ENCODE assay signal across 9 mouse cellular contexts in genomic region chr7:4900523-4900851, GRCm38 (mm10). TPM values are rescaled to one million over a fixed set of nuclear protein-coding genes. Genes with fewer than 3 reads are reported as not detected.
DNase-seq lines count a peak whose midpoint lies in the region; ATAC-seq and TF ChIP-seq lines count a peak whose summit lies in the region.
"Had no signal": no experiment of that assay in that cellular context is flagged by ENCODE, and none has a peak within 500 bp of the region (broad histone marks: within the 10 kb centered on the region; RNA-seq: fewer than 3 reads in every experiment).

No protein-coding gene starts in this region.

- in situ Hi-C loops in ES-E14 (cut with MboI; ENCODE audit: low sequenced_read_pairs in 2 of 2, unreplicated experiment in 2 of 2): no loop called here

- no peak for ATAC-seq in heart, embryonic 15.5 days (replicated peaks; ENCODE audit: insufficient number of reproducible peaks, insufficient read depth, low FRiP score, low read depth)
- ATAC-seq in hindbrain, embryonic 13.5 days (ENCODE audit: low FRiP score): no peak
- ATAC-seq in midbrain, embryonic 11.5 days (ENCODE audit: low FRiP score): no peak

- H3K4me1 ChIP-seq in heart, embryonic 15.5 days (replicated peaks): peaks cover 13% of the 10 kb centered on the region
- H3K4me1 ChIP-seq in ES-E14 (ENCODE audit: control insufficient read depth in 2 of 2, insufficient read depth in 2 of 2, low read length in 2 of 2, poor library complexity in 1 of 2): peaks cover 6 to 27% of the 10 kb centered on the region in 2 experiments; a peak in 3 of 4 replicates
- peaks cover 21% of the 10 kb centered on the region for H3K4me1 ChIP-seq in hindbrain, embryonic 13.5 days (replicated peaks)
- H3K4me1 ChIP-seq in midbrain, embryonic 11.5 days (ENCODE audit: control insufficient read depth, insufficient read depth, low read length): peaks cover 3% of the 10 kb centered on the region; the same call in 1 of the 2 replicates

- DNase-seq in heart, postnatal 36 days: no peak
- DNase-seq in ES-E14 (ENCODE audit: low read depth, low spot score): no peak
- peak; percentile 79 for DNase-seq in midbrain, embryonic 11.5 days (ENCODE audit: low spot score, missing footprints)
- DNase-seq in adrenal gland, adult 2 months: no peak
- DNase-seq in left cerebral cortex, adult 8-10 months (ENCODE audit: low spot score in 2 of 2): no peak
- DNase-seq in urinary bladder, adult 18-20 months (ENCODE audit: low spot score in 2 of 2): no peak

- intact Hi-C loops in heart, postnatal 36 days (cut with DNase I): no loop called here

- 0 out of 2 replicates have a peak overlapping the region, but pooled peaks have one; percentile 33 for H3K9ac ChIP-seq in heart, embryonic 15.5 days
- H3K9ac ChIP-seq in ES-E14 (ENCODE audit: insufficient read depth, low read depth, low read length, poor library complexity, severe bottlenecking): peak overlapping the region; percentile 28; the same call in 1 of the 2 replicates
- H3K9ac ChIP-seq in hindbrain, embryonic 13.5 days: no peak overlapping the region
- H3K9ac ChIP-seq in midbrain, embryonic 11.5 days (ENCODE audit: low read length): no peak overlapping the region

- H3K27me3 ChIP-seq in heart, embryonic 15.5 days: no peaks in the 10 kb centered on the region
- peaks cover 18% of the 10 kb centered on the region for H3K27me3 ChIP-seq in hindbrain, embryonic 13.5 days
- H3K27me3 ChIP-seq in midbrain, embryonic 11.5 days (ENCODE audit: control insufficient read depth, insufficient read depth, low read length): peaks cover 6% of the 10 kb centered on the region
- H3K27me3 ChIP-seq: CH12.LX had no signal

- peak overlapping the region; percentile 43 for H3K4me3 ChIP-seq in heart, embryonic 15.5 days
- peak overlapping the region; percentile 8 to 59; a peak in 2 of 4 replicates for H3K4me3 ChIP-seq in ES-E14 (ENCODE audit: insufficient read depth in 1 of 2, low read depth in 1 of 2, low read length in 2 of 2, poor library complexity in 1 of 2, severe bottlenecking in 1 of 2)
- H3K4me3 ChIP-seq in hindbrain, embryonic 13.5 days: no peak overlapping the region
- H3K4me3 ChIP-seq in midbrain, embryonic 11.5 days (ENCODE audit: low read depth, low read length): no peak overlapping the region

- no peaks in the 10 kb centered on the region for H3K36me3 ChIP-seq in heart, embryonic 15.5 days
- 0 out of 2 replicates have a peak, but pooled peaks cover 3% of the 10 kb centered on the region for H3K36me3 ChIP-seq in ES-E14 (ENCODE audit: control insufficient read depth, insufficient read depth, low read length, poor library complexity, severe bottlenecking)
- no peaks in the 10 kb centered on the region for H3K36me3 ChIP-seq in hindbrain, embryonic 13.5 days
- H3K36me3 ChIP-seq in midbrain, embryonic 11.5 days (ENCODE audit: control insufficient read depth, insufficient read depth, low read length): no peaks in the 10 kb centered on the region

- no peaks in the 10 kb centered on the region for H3K9me3 ChIP-seq in heart, embryonic 15.5 days (replicated peaks)
- no peaks in the 10 kb centered on the region for H3K9me3 ChIP-seq in ES-E14 (ENCODE audit: control insufficient read depth, insufficient read depth, low read depth, low read length)
- no peaks in the 10 kb centered on the region for H3K9me3 ChIP-seq in hindbrain, embryonic 13.5 days
- no peaks in the 10 kb centered on the region for H3K9me3 ChIP-seq in midbrain, embryonic 11.5 days (ENCODE audit: control insufficient read depth, low read length)

- 17% methylated on average over 11 of the region's 11 CpGs for WGBS in heart, embryonic 15.5 days
- 34% methylated on average over 10 of the region's 11 CpGs for WGBS in hindbrain, embryonic 13.5 days
- WGBS in midbrain, embryonic 11.5 days: 20% methylated on average over 10 of the region's 11 CpGs

- peak overlapping the region; percentile 79 for H3K27ac ChIP-seq in heart, embryonic 15.5 days
- peak overlapping the region; percentile 80; the same call in 1 of the 2 replicates for H3K27ac ChIP-seq in ES-E14 (ENCODE audit: insufficient read depth, low read depth, low read length, poor library complexity, severe bottlenecking)
- H3K27ac ChIP-seq in hindbrain, embryonic 13.5 days: no peak overlapping the region
- H3K27ac ChIP-seq in midbrain, embryonic 11.5 days (ENCODE audit: low read depth, low read length): no peak overlapping the region

- H3K4me2 ChIP-seq in heart, embryonic 15.5 days: peak overlapping the region; percentile 69
- H3K4me2 ChIP-seq in hindbrain, embryonic 13.5 days: peak overlapping the region; percentile 51
- H3K4me2 ChIP-seq in midbrain, embryonic 11.5 days: peak overlapping the region; percentile 12; the same call in 1 of the 2 replicates

TF ChIP-seq in ES-E14, 5 proteins besides CTCF, POLR2A, EP300 and RAD21:
- TF ChIP-seq MAFK (IDR thresholded peaks at IDR 0.05; ENCODE audit: insufficient read depth, low read depth, low read length) (no peak), HCFC1 (IDR thresholded peaks at IDR 0.05; ENCODE audit: borderline replicate concordance, insufficient read depth, low read length) (no peak), ZNF384 (IDR thresholded peaks at IDR 0.05; ENCODE audit: low read depth, low read length) (no peak), CHD2 (IDR thresholded peaks at IDR 0.05; ENCODE audit: low read depth, low read length) (no peak), ZC3H11A (IDR thresholded peaks at IDR 0.05; ENCODE audit: borderline replicate concordance, low read depth, low read length) (no peak)

RNA-seq across cellular contexts. Expression of gene Gm36210, which starts 5.8 kb away (rescaled TPM):
- polyA plus RNA-seq in heart, embryonic 15.5 days (2015; fragmentation: Nextera tagmentation; extraction: Ambion mirVana): not detected in 2 replicates
- not detected for total RNA-seq in heart, postnatal 36 days (2021)
- 1.6 and 2.2 TPM in 2 replicates for total RNA-seq in ES-E14 (2012; rRNA removed)
- 0.26 and 0.45 TPM in 2 replicates for polyA plus RNA-seq in hindbrain, embryonic 13.5 days (2015; fragmentation: Nextera tagmentation; extraction: Ambion mirVana)
- polyA plus RNA-seq in midbrain, embryonic 11.5 days (2014; fragmentation: Nextera tagmentation; extraction: Ambion mirVana): 0.12 TPM in 1 of 2 replicates, not detected in the other
- under 1 TPM; 0.23 to 0.45 TPM for total RNA-seq in adrenal gland, adult 2 months (2021)
- polyA plus RNA-seq in adrenal gland, adult 2 months (2012; rRNA removed): 0.27 TPM in 1 of 2 replicates, not detected in the other
- under 1 TPM in 3 of 4 experiments, not detected in 1; 0.48 to 0.65 (median 0.51) TPM for total RNA-seq in left cerebral cortex, adult 8-10 months (2022)
- total RNA-seq: CH12.LX had no signal

RNA-seq across cellular contexts. Expression of gene Zfp628, which starts 14.5 kb away (rescaled TPM):
- 2.1 and 3.0 TPM in 2 replicates for polyA plus RNA-seq in heart, embryonic 15.5 days (2015; fragmentation: Nextera tagmentation; extraction: Ambion mirVana)
- total RNA-seq in heart, postnatal 36 days (2021): 1 to 10 TPM; 7.2 to 9.2 TPM
- total RNA-seq in ES-E14 (2012; rRNA removed): 4.0 and 4.3 TPM in 2 replicates
- polyA plus RNA-seq in hindbrain, embryonic 13.5 days (2015; fragmentation: Nextera tagmentation; extraction: Ambion mirVana): 3.6 and 4.9 TPM in 2 replicates
- polyA plus RNA-seq in midbrain, embryonic 11.5 days (2014; fragmentation: Nextera tagmentation; extraction: Ambion mirVana): 3.5 and 3.8 TPM in 2 replicates
- 10 to 100 TPM; 15.1 to 19.2 TPM for total RNA-seq in adrenal gland, adult 2 months (2021)
- polyA plus RNA-seq in adrenal gland, adult 2 months (2012; rRNA removed): 35.6 and 41.3 TPM in 2 replicates
- total RNA-seq in left cerebral cortex, adult 8-10 months (2022): 10 to 100 TPM; 14.7 to 16.8 (median 15.5) TPM

RNA-seq across cellular contexts. Expression of gene Nat14, which starts 21.3 kb away (rescaled TPM):
- 4.2 and 5.3 TPM in 2 replicates for polyA plus RNA-seq in heart, embryonic 15.5 days (2015; fragmentation: Nextera tagmentation; extraction: Ambion mirVana)
- 1 to 10 TPM; 4.3 to 5.1 TPM for total RNA-seq in heart, postnatal 36 days (2021)
- 1.2 and 1.7 TPM in 2 replicates for total RNA-seq in ES-E14 (2012; rRNA removed)
- 25.4 and 27.7 TPM in 2 replicates for polyA plus RNA-seq in hindbrain, embryonic 13.5 days (2015; fragmentation: Nextera tagmentation; extraction: Ambion mirVana)
- polyA plus RNA-seq in midbrain, embryonic 11.5 days (2014; fragmentation: Nextera tagmentation; extraction: Ambion mirVana): 8.0 and 10.4 TPM in 2 replicates
- total RNA-seq in adrenal gland, adult 2 months (2021): 1 to 10 TPM; 8.4 to 9.2 TPM
- 11.4 and 20.0 TPM in 2 replicates for polyA plus RNA-seq in adrenal gland, adult 2 months (2012; rRNA removed)
- 100 to 1,000 TPM in 1 of 4 experiments, 10 to 100 TPM in 3; 94.7 to 100 (median 95.8) TPM for total RNA-seq in left cerebral cortex, adult 8-10 months (2022)

RNA-seq across cellular contexts. Expression of gene Isoc2a, which starts 23.5 kb away (rescaled TPM):
- polyA plus RNA-seq in heart, embryonic 15.5 days (2015; fragmentation: Nextera tagmentation; extraction: Ambion mirVana): 1.3 and 1.6 TPM in 2 replicates
- 10 to 100 TPM; 45.4 to 48.8 TPM for total RNA-seq in heart, postnatal 36 days (2021)
- total RNA-seq in ES-E14 (2012; rRNA removed): 13.0 and 16.1 TPM in 2 replicates
- polyA plus RNA-seq in hindbrain, embryonic 13.5 days (2015; fragmentation: Nextera tagmentation; extraction: Ambion mirVana): 0.75 and 0.78 TPM in 2 replicates
- polyA plus RNA-seq in midbrain, embryonic 11.5 days (2014; fragmentation: Nextera tagmentation; extraction: Ambion mirVana): 0.63 and 0.78 TPM in 2 replicates
- 10 to 100 TPM; 35.5 to 43.4 TPM for total RNA-seq in adrenal gland, adult 2 months (2021)
- polyA plus RNA-seq in adrenal gland, adult 2 months (2012; rRNA removed): 43.5 and 45.6 TPM in 2 replicates
- 10 to 100 TPM; 16.1 to 17.7 (median 17.1) TPM for total RNA-seq in left cerebral cortex, adult 8-10 months (2022)

RNA-seq across cellular contexts. Expression of gene Ssc5d, which starts 25.1 kb away (rescaled TPM):
- 2.6 and 3.3 TPM in 2 replicates for polyA plus RNA-seq in heart, embryonic 15.5 days (2015; fragmentation: Nextera tagmentation; extraction: Ambion mirVana)
- total RNA-seq in heart, postnatal 36 days (2021): 1 to 10 TPM; 3.9 to 4.1 TPM
- total RNA-seq in ES-E14 (2012; rRNA removed): 0.94 and 1.3 TPM in 2 replicates
- 0.73 and 1.3 TPM in 2 replicates for polyA plus RNA-seq in hindbrain, embryonic 13.5 days (2015; fragmentation: Nextera tagmentation; extraction: Ambion mirVana)
- 1.0 and 1.6 TPM in 2 replicates for polyA plus RNA-seq in midbrain, embryonic 11.5 days (2014; fragmentation: Nextera tagmentation; extraction: Ambion mirVana)
- 1 to 10 TPM; 2.2 to 2.3 TPM for total RNA-seq in adrenal gland, adult 2 months (2021)
- polyA plus RNA-seq in adrenal gland, adult 2 months (2012; rRNA removed): 2.9 and 3.1 TPM in 2 replicates
- total RNA-seq in left cerebral cortex, adult 8-10 months (2022): 1 to 10 TPM; 2.1 to 3.5 (median 2.6) TPM

Comparison
In these comparisons a context has a peak if more than half of its experiments do, and no peak if none do; other contexts are left out.
1. H3K27ac ChIP-seq: peak in heart, embryonic 15.5 days (single experiment) and ES-E14 (single experiment); none in hindbrain, embryonic 13.5 days (single experiment) and midbrain, embryonic 11.5 days (single experiment).
2. H3K4me2 ChIP-seq: peak in every context shown above with its lines; median percentile 69 in heart, embryonic 15.5 days; 51 in hindbrain, embryonic 13.5 days; 12 in midbrain, embryonic 11.5 days.
3. H3K4me3 ChIP-seq: peak in heart, embryonic 15.5 days (single experiment) and ES-E14 (2 of 2); none in hindbrain, embryonic 13.5 days (single experiment) and midbrain, embryonic 11.5 days (single experiment).
4. H3K9ac ChIP-seq: peak in heart, embryonic 15.5 days (single experiment) and ES-E14 (single experiment); none in hindbrain, embryonic 13.5 days (single experiment) and midbrain, embryonic 11.5 days (single experiment).
5. RNA of gene Nat14, which starts 21.3 kb away (total RNA-seq): 94.7 to 100 TPM in left cerebral cortex, adult 8-10 months; 8.4 to 9.2 TPM in adrenal gland, adult 2 months, 4.3 to 5.1 TPM in heart, postnatal 36 days and 1.2 to 1.7 TPM in ES-E14; every median in the first group is over 4 times any median in the second.